Mouse (Mus musculus) heart, adult 2 months (tissue): ENCODE measurements around the gene Mapk3. TPM values are rescaled to one million over a fixed set of nuclear protein-coding genes. Genes with fewer than 3 reads are reported as not detected.

ENCODE experiments used
- DNase-seq, 2 experiments: peaks; one replicate each; pipeline ENCODE4 v3.0.0; 2021
- H3K27ac ChIP-seq: fragments of 200-600 bp; 2 replicates; pipeline ENCODE4 v1.8.1; 2022
- H3K27me3 ChIP-seq: fragments of 200-500 bp; 2 replicates; pipeline ENCODE4 v1.6.1; 2012; ENCODE audit warnings: mild to moderate bottlenecking, low read length, inconsistent platforms, mixed read lengths; ENCODE audit not compliant: control insufficient read depth, insufficient read depth
- H3K36me3 ChIP-seq: fragments of 200-500 bp; 2 replicates; pipeline ENCODE4 v1.6.1; 2012; ENCODE audit warnings: low read length, inconsistent platforms; ENCODE audit not compliant: control insufficient read depth, insufficient read depth
- H3K4me1 ChIP-seq: fragments of 200-500 bp; 2 replicates; pipeline ENCODE4 v1.6.1; 2011; ENCODE audit warnings: low read length; ENCODE audit not compliant: control insufficient read depth, insufficient read depth
- H3K4me3 ChIP-seq: fragments of 200-600 bp; 2 replicates; pipeline ENCODE4 v1.8.1; 2022
- H3K79me2 ChIP-seq: fragments of 200-500 bp; replicated peaks from 2 replicates; pipeline ENCODE4 v1.6.1; 2012; ENCODE audit warnings: mild to moderate bottlenecking, inconsistent platforms, low read length, moderate library complexity, mixed read lengths; ENCODE audit not compliant: control insufficient read depth, insufficient read depth
- H3K9ac ChIP-seq: fragments of 200-500 bp; 2 replicates; pipeline ENCODE4 v1.6.1; 2012; ENCODE audit warnings: low read depth, mild to moderate bottlenecking, control low read depth, inconsistent platforms, low read length, mixed read lengths
- CTCF ChIP-seq: fragments of 200-600 bp; IDR thresholded peaks from 2 replicates; pipeline ENCODE4 v1.8.1; 2022; ENCODE audit warnings: antibody characterized with exemption, mild to moderate bottlenecking, moderate library complexity
- EP300 ChIP-seq: fragments of 200-500 bp; IDR thresholded peaks from 2 replicates; pipeline ENCODE4 v1.6.1; 2011; ENCODE audit warnings: low read depth, low read length, control low read depth; ENCODE audit not compliant: insufficient read depth
- POLR2A ChIP-seq: fragments of 200-500 bp; IDR thresholded peaks from 2 replicates; pipeline ENCODE4 v1.6.1; 2011; ENCODE audit warnings: mild to moderate bottlenecking, low read depth, low read length, control low read depth; ENCODE audit not compliant: insufficient read depth
- WGBS: fragments of 180-500 bp; shearing (Covaris S2); methylation state at CpG from one replicate; pipeline ENCODE4 v1.1.7; 2018; 5-methylcytosine and 5-hydroxymethylcytosine counted together
- intact Hi-C: fragments of 180-260 bp; cut with DNase I; formaldehyde crosslinking; loops from one replicate; pipeline ENCODE4 v1.15.1; 2025
- polyA plus RNA-seq: library from polyadenylated mRNA; depleted of rRNA; stranded (reverse); fragments of >200 nt; gene quantifications from 2 replicates; pipeline ENCODE4 v1.2.3, GENCODE M21; 2012
- total RNA-seq, 2 experiments: library from RNA; stranded (reverse); gene quantifications; 2 replicates each; pipeline ENCODE4 v1.2.3; 2021

Mapk3 gene
- total and polyA plus RNA-seq, 3 experiments: 45.9 to 111 (median 53.1) TPM

- Histone ChIP-seq H3K4me3 (no peak overlapping the region), H3K9ac (no peak overlapping the region), H3K79me2 (no peaks in the 10 kb centered on the region; the same call in 1 of the 2 replicates), H3K4me1 (peaks cover 3% of the 10 kb centered on the region), H3K36me3 (peaks cover 22% of the 10 kb centered on the region), H3K27ac (no peak overlapping the region), H3K27me3 (no peaks in the 10 kb centered on the region)
- intact Hi-C loops: no loop called here
- no peak for DNase-seq
- no peak for TF ChIP-seq EP300
- TF ChIP-seq POLR2A: no peak
- TF ChIP-seq CTCF: no peak
- 27% methylated on average over 4 of the region's 4 CpGs for WGBS
Measured at GRCm38 (mm10) chr7:126794271-126794605, 34.8 kb downstream of the Mapk3 start.

DNA sequence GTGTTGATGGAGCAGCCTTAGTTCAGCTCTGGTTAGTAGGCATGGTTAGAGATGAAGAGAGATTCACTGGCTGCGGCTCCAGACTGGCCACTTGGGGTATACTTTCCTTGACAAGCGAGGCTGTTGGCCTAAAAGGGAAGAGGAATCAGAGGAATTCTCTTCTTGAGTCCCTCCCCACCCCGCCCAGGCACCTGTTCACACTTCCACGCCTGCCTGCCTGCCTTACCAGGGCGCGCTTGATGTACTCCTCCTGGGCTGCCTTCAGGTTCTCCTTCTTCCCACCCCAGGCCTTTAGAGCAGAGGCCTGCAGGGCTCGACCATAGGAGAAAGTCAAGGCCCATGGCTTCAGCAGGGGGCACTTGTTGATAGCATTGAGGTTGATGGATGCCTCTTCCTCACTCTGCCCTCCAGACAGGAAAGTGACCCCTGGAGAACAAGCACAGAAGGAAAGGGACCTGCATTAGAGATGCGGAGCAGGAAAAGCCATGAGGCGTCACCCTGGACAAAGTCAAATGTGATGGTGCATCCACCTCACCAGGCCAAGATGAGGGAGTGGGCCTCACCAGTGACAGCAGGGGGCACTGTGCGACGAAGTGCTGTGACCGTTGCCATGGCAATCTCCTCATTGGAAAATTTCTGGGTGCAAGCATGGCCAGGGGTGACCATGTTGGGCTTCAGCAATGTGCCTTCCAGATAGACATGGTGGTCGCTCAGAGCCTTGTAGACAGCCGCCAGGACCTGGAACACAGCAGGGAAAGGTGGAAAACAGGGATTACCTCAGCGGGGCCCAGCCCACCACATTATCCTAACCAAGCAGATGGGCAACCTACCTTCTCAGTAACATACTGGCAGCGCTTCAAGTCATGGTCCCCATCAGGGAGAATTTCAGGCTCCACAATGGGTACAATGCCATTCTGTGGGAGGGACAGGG is 36.3 kb downstream of the Mapk3 start:
- Histone ChIP-seq H3K4me3 (no peak overlapping the region), H3K36me3 (peaks cover 22% of the 10 kb centered on the region), H3K27ac (no peak overlapping the region), H3K27me3 (no peaks in the 10 kb centered on the region), H3K4me1 (peaks cover 7% of the 10 kb centered on the region), H3K79me2 (no peaks in the 10 kb centered on the region), H3K9ac (no peak overlapping the region)
- TF ChIP-seq CTCF (peak; percentile 42), POLR2A (0 out of 2 replicates have a peak, but pooled peaks have one; percentile 32), EP300 (no peak)
- intact Hi-C loops: no loop called here
- WGBS: 72% methylated on average over 16 of the region's 16 CpGs
- DNase-seq: no peak

- intact Hi-C loops: no loop called here
- no peak for DNase-seq
Measured at GRCm38 (mm10) chr7:126796350-126796932, 37.0 kb downstream of the Mapk3 start.

DNA sequence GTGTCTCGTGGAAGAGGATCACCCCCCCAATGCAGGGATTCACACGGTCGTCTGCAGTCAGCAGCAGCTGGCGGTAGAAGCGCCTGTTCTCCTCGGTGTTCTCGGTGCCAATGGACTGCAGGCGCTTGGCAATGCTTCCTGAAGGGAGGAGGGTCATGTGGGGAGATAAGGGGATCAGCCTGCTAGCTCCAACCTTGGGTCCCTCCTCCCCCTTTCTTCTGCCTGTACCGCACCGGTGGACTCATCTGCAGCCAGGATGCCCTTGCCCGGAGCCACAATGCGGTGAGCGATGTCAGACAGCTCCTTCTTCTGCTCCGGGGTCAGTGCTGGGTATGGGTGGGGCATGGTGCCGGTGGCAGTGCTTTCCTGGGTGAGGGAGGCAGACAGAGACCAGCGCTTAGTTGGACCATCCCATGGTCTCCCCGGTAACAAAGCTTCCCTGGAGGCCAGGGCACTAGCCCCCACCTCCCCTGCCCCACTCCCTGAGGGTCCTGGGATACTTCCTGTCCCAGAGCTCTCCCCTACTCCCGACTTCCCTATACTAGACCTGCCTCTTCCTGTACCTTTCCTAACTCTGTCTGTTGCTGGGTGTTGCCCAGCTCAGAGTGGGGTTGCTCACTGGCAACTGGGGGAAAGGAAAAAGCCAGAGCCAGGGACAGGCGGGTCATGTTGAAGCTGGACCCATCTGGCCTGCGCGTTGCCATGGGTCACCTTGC is 38.2 kb downstream of the Mapk3 start, which contains the start of gene Fam57b:
Gene Fam57b, plus strand, starts transcription at position 258 of the 716 bp plus-strand sequence.
- no peaks in the 10 kb centered on the region for H3K27me3 ChIP-seq
- peak; percentile 68 to 74 for DNase-seq
- H3K36me3 ChIP-seq: peaks cover 17% of the 10 kb centered on the region
- 7% methylated on average over 21 of the region's 21 CpGs for WGBS
- peak within 1 kb of the TSS; percentile 84 for H3K9ac ChIP-seq
- intact Hi-C loops: loop anchor here (2.0 kb wide), 3 partner anchors 17 to 37 kb away; partner anchors contain the start of gene Tbx6
- H3K4me1 ChIP-seq: peaks cover 7% of the 10 kb centered on the region
- TF ChIP-seq EP300 (no peak), POLR2A (peak; percentile 38)
- H3K79me2 ChIP-seq: no peaks in the 10 kb centered on the region
- peak within 1 kb of the TSS; percentile 99 for H3K27ac ChIP-seq
- peak within 1 kb of the TSS; percentile 94 for H3K4me3 ChIP-seq

More at GRCm38 (mm10) chr7:126796350-126796932, 37.0 kb downstream of the Mapk3 start:
- Histone ChIP-seq H3K36me3 (peaks cover 17% of the 10 kb centered on the region), H3K4me3 (peak overlapping the region; percentile 94; the same call in 1 of the 2 replicates), H3K27ac (no peak overlapping the region; the same call in 1 of the 2 replicates), H3K4me1 (peaks cover 7% of the 10 kb centered on the region), H3K9ac (no peak overlapping the region), H3K27me3 (no peaks in the 10 kb centered on the region), H3K79me2 (no peaks in the 10 kb centered on the region)
- WGBS: 37% methylated on average over 8 of the region's 8 CpGs
- no peak for TF ChIP-seq POLR2A
- no peak for TF ChIP-seq EP300
- TF ChIP-seq CTCF: peak; percentile 40

GRCm38 (mm10) chr7:126798127-126799049 is 39.0 kb downstream of the Mapk3 start:
- Histone ChIP-seq H3K27me3 (no peaks in the 10 kb centered on the region), H3K9ac (peak overlapping the region; percentile 84), H3K27ac (peak overlapping the region; percentile 99), H3K36me3 (peaks cover 17% of the 10 kb centered on the region), H3K4me3 (peak overlapping the region; percentile 94), H3K4me1 (peaks cover 5% of the 10 kb centered on the region), H3K79me2 (no peaks in the 10 kb centered on the region)
- DNase-seq: peak in 1 of 2 experiments; percentile 50
- 0 out of 2 replicates have a peak, but pooled peaks have one; percentile 10 for TF ChIP-seq POLR2A
- TF ChIP-seq EP300: no peak
- WGBS: under 1% methylated on average over 40 of the region's 40 CpGs
- intact Hi-C loops: loop anchor here (2.0 kb wide), 3 partner anchors 18 to 38 kb away; partner anchors contain the start of gene Tbx6
